Mouse (Mus musculus): Measurements from ENCODE around the gene Gm49336. TPM values are rescaled to one million over a fixed set of nuclear protein-coding genes. Genes with fewer than 3 reads are reported as not detected.

The Gm49336 gene
- total RNA-seq, 4 experiments from 2014 or later, result 33.5 to 38.4 (median 36.6) TPM

Small RNAs within 50 kb of the gene (microRNA-seq; reads per million reads assigned to microRNA genes)
- 0 reads per million in 2 experiments for gene Mir719

Other genes with a start within 250 kb of the Gm49336 start
- gene Atp8a2, start 54.3 kb downstream of the Gm49336 start, total RNA-seq (2022), result 1 to 10 TPM; 1.1 to 4.7 (median 2.3) TPM
- under 1 TPM in 1 of 4 experiments, not detected in 3; 0.12 TPM for gene Nupl1, start 76 bp downstream of the Gm49336 start, total RNA-seq (2022)
- gene Mtmr6, start 13.7 kb upstream of the Gm49336 start, total RNA-seq (2022), result 10 to 100 TPM; 47.6 to 66.7 (median 59.9) TPM
- gene Amer2, start 121.8 kb upstream of the Gm49336 start, total RNA-seq (2022), result 1 to 10 TPM; 4.4 to 5.9 (median 4.6) TPM

Data from adrenal gland, adult 8-10 months (tissue).